Mouse (Mus musculus): ENCODE data around the gene Svop. TPM values are rescaled to one million over a fixed set of nuclear protein-coding genes. Genes with fewer than 3 reads are reported as not detected.

Gene Svop
- polyA plus RNA-seq, 1 experiment from 2014 or later = 0.11 TPM

DNA sequence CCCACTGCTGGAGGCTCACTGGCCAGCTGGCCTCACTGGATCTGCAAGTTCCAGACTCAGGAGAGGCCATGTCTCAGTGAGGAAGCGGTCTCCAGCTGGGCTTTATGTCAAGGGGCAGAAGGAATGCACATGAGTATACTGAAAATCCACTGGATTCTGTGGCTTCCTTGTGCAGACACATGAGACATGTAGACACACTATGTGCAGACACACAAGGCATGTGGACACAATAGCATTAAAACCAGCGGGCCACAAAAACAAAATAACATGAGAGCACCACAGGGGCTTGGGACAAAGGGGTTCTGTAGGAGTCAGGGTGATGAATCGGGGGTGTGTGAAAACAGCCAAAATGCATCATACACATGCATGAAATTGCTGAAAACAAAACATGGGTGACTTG is 34.6 kb upstream of the Svop start:
- Histone ChIP-seq H3K4me1 (ENCODE audit: control insufficient read depth in 2 of 2, insufficient read depth in 2 of 2, low read length in 2 of 2) (peaks cover 2 to 10% of the 10 kb centered on the region in 2 experiments; a peak in 2 of 4 replicates), H3K27me3 (ENCODE audit: control insufficient read depth, insufficient read depth, low read length) (no peaks in the 10 kb centered on the region), H3K9ac (ENCODE audit: low read length) (no peak overlapping the region), H3K9me3 (ENCODE audit: control insufficient read depth, low read length) (no peaks in the 10 kb centered on the region), H3K36me3 (ENCODE audit: control insufficient read depth, insufficient read depth, low read length) (peaks cover 49% of the 10 kb centered on the region), H3K4me3 (ENCODE audit: control insufficient read depth in 1 of 2, insufficient read depth in 1 of 2, low read depth in 1 of 2, low read length in 2 of 2) (no peak overlapping the region), H3K4me2 (ENCODE audit: low read length) (no peak overlapping the region), H3K27ac (replicated peaks in 1 of 2; ENCODE audit: control insufficient read depth in 1 of 2, insufficient read depth in 1 of 2, low read depth in 2 of 2, low read length in 2 of 2) (no peak overlapping the region)
- 96% methylated on average over 3 of the region's 3 CpGs for WGBS
- no peak for ATAC-seq (ENCODE audit: insufficient number of reproducible peaks, insufficient read depth, low FRiP score, low read depth)

DNA sequence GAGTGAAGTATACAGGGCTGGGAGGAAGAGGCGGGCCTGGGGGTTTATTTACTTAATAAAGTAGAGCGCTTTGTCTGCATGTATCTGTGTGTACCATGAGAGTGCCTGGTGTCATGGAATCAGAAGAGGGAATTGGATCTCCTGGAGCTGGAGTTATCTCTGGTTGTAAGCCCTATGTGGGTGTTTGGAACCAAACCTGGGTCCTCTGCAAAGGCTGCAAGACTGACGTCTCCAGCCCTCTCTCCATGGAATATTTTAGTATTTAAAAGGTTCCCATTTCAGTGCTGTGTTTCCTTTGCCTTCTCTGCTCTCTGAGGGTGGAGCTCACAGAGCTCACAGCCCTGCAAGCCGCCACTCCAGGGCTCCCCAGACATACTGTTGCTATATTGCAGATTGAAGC is 28.4 kb upstream of the Svop start:
- H3K27ac ChIP-seq (replicated peaks in 1 of 2; ENCODE audit: control insufficient read depth in 1 of 2, insufficient read depth in 1 of 2, low read depth in 2 of 2, low read length in 2 of 2) = no peak overlapping the region
- H3K27me3 ChIP-seq (ENCODE audit: control insufficient read depth, insufficient read depth, low read length) = no peaks in the 10 kb centered on the region
- no peak overlapping the region for H3K9ac ChIP-seq (ENCODE audit: low read length)
- peaks cover 94% of the 10 kb centered on the region for H3K36me3 ChIP-seq (ENCODE audit: control insufficient read depth, insufficient read depth, low read length)
- H3K4me1 ChIP-seq (ENCODE audit: control insufficient read depth in 2 of 2, insufficient read depth in 2 of 2, low read length in 2 of 2) = no peaks in the 10 kb centered on the region
- no peaks in the 10 kb centered on the region for H3K9me3 ChIP-seq (ENCODE audit: control insufficient read depth, low read length)
- no peak overlapping the region for H3K4me2 ChIP-seq (ENCODE audit: low read length)
- ATAC-seq (ENCODE audit: insufficient number of reproducible peaks, insufficient read depth, low FRiP score, low read depth) = no peak
- 92% methylated on average over 4 of the region's 4 CpGs for WGBS
- no peak overlapping the region for H3K4me3 ChIP-seq (ENCODE audit: control insufficient read depth in 1 of 2, insufficient read depth in 1 of 2, low read depth in 1 of 2, low read length in 2 of 2)

DNA sequence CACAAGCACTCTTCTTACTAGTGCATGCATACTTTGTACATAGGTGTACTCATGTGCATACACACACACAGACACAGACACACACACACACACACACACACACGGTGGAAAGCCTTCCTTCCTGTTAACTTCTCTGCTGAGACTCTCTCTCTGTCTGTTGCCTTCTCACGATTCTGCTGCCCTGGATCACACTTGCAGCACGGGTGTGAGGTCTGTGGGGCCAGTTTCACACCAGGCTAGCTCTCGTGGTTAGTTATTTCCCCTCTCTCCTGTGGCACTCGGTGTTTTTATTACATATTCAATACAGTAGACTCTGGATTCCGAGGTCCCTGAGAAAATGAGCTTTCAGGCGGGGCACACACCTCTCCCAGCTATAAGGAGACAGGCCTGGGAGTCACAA is 25.2 kb upstream of the Svop start:
- no peak for ATAC-seq (ENCODE audit: insufficient number of reproducible peaks, insufficient read depth, low FRiP score, low read depth)
- H3K4me1 ChIP-seq (ENCODE audit: control insufficient read depth in 2 of 2, insufficient read depth in 2 of 2, low read length in 2 of 2) = no peaks in the 10 kb centered on the region
- WGBS = 89% methylated on average over 7 of the region's 7 CpGs

DNA sequence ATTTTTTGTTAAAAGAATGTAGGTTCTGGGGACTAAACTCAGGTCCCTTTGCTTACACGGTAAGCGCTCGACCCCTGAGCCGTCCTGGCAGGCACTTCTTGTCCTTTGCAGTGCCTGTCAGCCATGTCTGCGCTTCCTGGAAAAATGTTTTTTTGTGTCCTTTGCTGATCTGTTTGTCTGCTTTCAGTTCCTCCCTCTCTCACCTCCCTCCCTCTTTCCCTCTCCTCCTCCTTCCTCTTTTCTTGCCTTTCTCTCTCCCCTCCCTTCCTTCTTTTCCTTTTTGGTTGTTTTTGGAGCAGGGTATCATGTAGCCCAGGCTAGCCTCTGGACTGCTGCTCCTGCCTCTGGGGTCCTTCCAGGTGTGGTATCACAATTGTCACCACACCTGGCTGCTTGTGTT is 23.7 kb upstream of the Svop start:
- H3K4me2 ChIP-seq (ENCODE audit: low read length) = no peak overlapping the region
- no peak overlapping the region for H3K27ac ChIP-seq (replicated peaks in 1 of 2; ENCODE audit: control insufficient read depth in 1 of 2, insufficient read depth in 1 of 2, low read depth in 2 of 2, low read length in 2 of 2)
- H3K4me1 ChIP-seq (ENCODE audit: control insufficient read depth in 2 of 2, insufficient read depth in 2 of 2, low read length in 2 of 2) = no peaks in the 10 kb centered on the region
- ATAC-seq (ENCODE audit: insufficient number of reproducible peaks, insufficient read depth, low FRiP score, low read depth) = no peak
- no peaks in the 10 kb centered on the region for H3K9me3 ChIP-seq (ENCODE audit: control insufficient read depth, low read length)
- no peak overlapping the region for H3K4me3 ChIP-seq (ENCODE audit: control insufficient read depth in 1 of 2, insufficient read depth in 1 of 2, low read depth in 1 of 2, low read length in 2 of 2)
- H3K27me3 ChIP-seq (ENCODE audit: control insufficient read depth, insufficient read depth, low read length) = no peaks in the 10 kb centered on the region
- peaks cover 92% of the 10 kb centered on the region for H3K36me3 ChIP-seq (ENCODE audit: control insufficient read depth, insufficient read depth, low read length)
- H3K9ac ChIP-seq (ENCODE audit: low read length) = no peak overlapping the region
- 83% methylated on average over 5 of the region's 5 CpGs for WGBS

More for the DNA sequence above, 25.2 kb upstream of the Svop start:
- Histone ChIP-seq H3K4me3 (ENCODE audit: control insufficient read depth in 1 of 2, insufficient read depth in 1 of 2, low read depth in 1 of 2, low read length in 2 of 2) (no peak overlapping the region), H3K27me3 (ENCODE audit: control insufficient read depth, insufficient read depth, low read length) (no peaks in the 10 kb centered on the region), H3K9me3 (ENCODE audit: control insufficient read depth, low read length) (no peaks in the 10 kb centered on the region), H3K4me2 (ENCODE audit: low read length) (no peak overlapping the region), H3K9ac (ENCODE audit: low read length) (no peak overlapping the region), H3K27ac (replicated peaks in 1 of 2; ENCODE audit: control insufficient read depth in 1 of 2, insufficient read depth in 1 of 2, low read depth in 2 of 2, low read length in 2 of 2) (no peak overlapping the region), H3K36me3 (ENCODE audit: control insufficient read depth, insufficient read depth, low read length) (peaks cover 92% of the 10 kb centered on the region)

DNA sequence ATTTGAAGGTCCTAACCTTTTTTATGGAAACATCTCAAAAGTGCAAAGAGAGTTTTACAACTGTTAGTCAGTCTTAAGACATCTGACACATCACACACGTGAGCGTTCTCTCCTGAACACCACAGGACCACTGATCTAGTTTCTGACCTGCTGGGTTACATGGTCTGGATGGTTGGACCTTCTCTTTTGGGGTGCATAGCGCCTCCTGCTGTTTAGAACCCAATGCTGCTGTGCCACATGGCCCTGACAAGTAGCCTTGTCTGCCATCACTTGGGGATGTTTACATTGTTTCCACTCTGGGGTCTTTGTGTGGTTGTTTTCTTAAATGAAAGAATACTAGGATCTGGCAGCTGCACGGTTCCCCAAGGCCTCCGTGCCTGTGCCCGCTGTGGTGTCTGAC is 22.0 kb upstream of the Svop start:
- Histone ChIP-seq H3K36me3 (ENCODE audit: control insufficient read depth, insufficient read depth, low read length) (peaks cover 95% of the 10 kb centered on the region), H3K9ac (ENCODE audit: low read length) (no peak overlapping the region), H3K4me1 (ENCODE audit: control insufficient read depth in 2 of 2, insufficient read depth in 2 of 2, low read length in 2 of 2) (no peaks in the 10 kb centered on the region), H3K4me2 (ENCODE audit: low read length) (no peak overlapping the region), H3K27me3 (ENCODE audit: control insufficient read depth, insufficient read depth, low read length) (no peaks in the 10 kb centered on the region), H3K27ac (replicated peaks in 1 of 2; ENCODE audit: control insufficient read depth in 1 of 2, insufficient read depth in 1 of 2, low read depth in 2 of 2, low read length in 2 of 2) (no peak overlapping the region), H3K4me3 (ENCODE audit: control insufficient read depth in 1 of 2, insufficient read depth in 1 of 2, low read depth in 1 of 2, low read length in 2 of 2) (no peak overlapping the region), H3K9me3 (ENCODE audit: control insufficient read depth, low read length) (peaks cover 6% of the 10 kb centered on the region; the same call in 1 of the 2 replicates)
- WGBS = 80% methylated on average over 6 of the region's 6 CpGs
- no peak for ATAC-seq (ENCODE audit: insufficient number of reproducible peaks, insufficient read depth, low FRiP score, low read depth)

DNA sequence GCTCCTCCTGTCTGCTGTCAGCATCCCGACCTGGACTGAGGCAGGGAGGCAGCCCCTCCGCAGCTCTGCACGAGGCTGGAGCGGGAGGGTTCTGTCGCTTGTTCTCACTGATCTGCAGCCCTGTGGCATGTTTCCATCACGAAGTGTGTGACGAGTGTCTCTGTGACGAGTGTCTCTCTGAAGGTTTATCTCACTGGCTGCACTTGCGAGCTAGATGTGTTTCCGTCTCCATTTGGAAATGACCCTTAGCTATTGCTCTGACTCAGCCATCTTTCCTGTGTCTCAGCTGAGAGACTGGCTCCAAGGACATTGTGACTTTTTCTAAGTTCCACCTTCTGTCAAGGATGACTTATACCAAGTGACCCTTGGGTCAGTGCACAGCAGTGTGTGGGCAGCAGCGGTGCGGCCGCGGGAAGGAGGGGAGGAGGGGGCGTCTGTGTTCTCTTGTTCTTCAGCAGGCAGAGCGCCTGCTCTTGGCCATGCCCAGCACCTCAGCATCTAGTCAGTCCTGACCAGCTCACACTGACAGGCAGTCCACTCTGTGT is 15.1 kb upstream of the Svop start:
- Histone ChIP-seq H3K4me3 (ENCODE audit: control insufficient read depth in 1 of 2, insufficient read depth in 1 of 2, low read depth in 1 of 2, low read length in 2 of 2) (no peak overlapping the region), H3K27me3 (ENCODE audit: control insufficient read depth, insufficient read depth, low read length) (no peaks in the 10 kb centered on the region), H3K9me3 (ENCODE audit: control insufficient read depth, low read length) (peaks cover 6% of the 10 kb centered on the region; the same call in 1 of the 2 replicates), H3K4me2 (ENCODE audit: low read length) (no peak overlapping the region), H3K9ac (ENCODE audit: low read length) (no peak overlapping the region), H3K27ac (replicated peaks in 1 of 2; ENCODE audit: control insufficient read depth in 1 of 2, insufficient read depth in 1 of 2, low read depth in 2 of 2, low read length in 2 of 2) (no peak overlapping the region), H3K36me3 (ENCODE audit: control insufficient read depth, insufficient read depth, low read length) (peaks cover 65% of the 10 kb centered on the region), H3K4me1 (ENCODE audit: control insufficient read depth in 2 of 2, insufficient read depth in 2 of 2, low read length in 2 of 2) (no peaks in the 10 kb centered on the region)
- WGBS = 73% methylated on average over 16 of the region's 16 CpGs
- ATAC-seq (ENCODE audit: insufficient number of reproducible peaks, insufficient read depth, low FRiP score, low read depth) = no peak

DNA sequence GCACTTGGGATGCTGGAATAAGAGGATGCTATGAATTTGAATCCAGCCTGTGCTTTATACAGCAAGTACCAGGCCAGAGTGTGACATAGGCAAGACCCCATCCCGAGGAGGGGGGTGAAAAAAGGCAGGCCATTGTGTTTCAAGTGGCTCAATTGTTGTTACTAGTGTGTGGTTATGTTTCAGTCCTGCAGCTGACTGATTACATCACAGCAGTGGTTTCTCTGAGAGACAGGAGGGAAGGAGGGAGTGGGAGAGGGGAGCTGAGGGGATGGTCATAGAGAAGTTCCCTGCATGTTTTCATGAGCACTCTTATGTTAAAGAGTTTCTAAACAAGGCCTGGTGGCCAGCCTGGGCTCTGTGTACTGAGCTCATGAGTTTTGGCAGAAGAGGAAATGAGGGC is 11.4 kb upstream of the Svop start:
- H3K4me2 ChIP-seq (ENCODE audit: low read length) = no peak overlapping the region
- no peaks in the 10 kb centered on the region; the same call in 1 of the 2 replicates for H3K27me3 ChIP-seq (ENCODE audit: control insufficient read depth, insufficient read depth, low read length)
- H3K9ac ChIP-seq (ENCODE audit: low read length) = no peak overlapping the region
- ATAC-seq (ENCODE audit: insufficient number of reproducible peaks, insufficient read depth, low FRiP score, low read depth) = no peak
- H3K4me1 ChIP-seq (ENCODE audit: control insufficient read depth in 2 of 2, insufficient read depth in 2 of 2, low read length in 2 of 2) = peaks cover 8 to 9% of the 10 kb centered on the region in 2 experiments
- H3K4me3 ChIP-seq (ENCODE audit: control insufficient read depth in 1 of 2, insufficient read depth in 1 of 2, low read depth in 1 of 2, low read length in 2 of 2) = no peak overlapping the region
- WGBS = 67% methylated on average over 1 of the region's 1 CpGs
- no peak overlapping the region for H3K27ac ChIP-seq (replicated peaks in 1 of 2; ENCODE audit: control insufficient read depth in 1 of 2, insufficient read depth in 1 of 2, low read depth in 2 of 2, low read length in 2 of 2)
- H3K36me3 ChIP-seq (ENCODE audit: control insufficient read depth, insufficient read depth, low read length) = peaks cover 32% of the 10 kb centered on the region
- no peaks in the 10 kb centered on the region for H3K9me3 ChIP-seq (ENCODE audit: control insufficient read depth, low read length)

DNA sequence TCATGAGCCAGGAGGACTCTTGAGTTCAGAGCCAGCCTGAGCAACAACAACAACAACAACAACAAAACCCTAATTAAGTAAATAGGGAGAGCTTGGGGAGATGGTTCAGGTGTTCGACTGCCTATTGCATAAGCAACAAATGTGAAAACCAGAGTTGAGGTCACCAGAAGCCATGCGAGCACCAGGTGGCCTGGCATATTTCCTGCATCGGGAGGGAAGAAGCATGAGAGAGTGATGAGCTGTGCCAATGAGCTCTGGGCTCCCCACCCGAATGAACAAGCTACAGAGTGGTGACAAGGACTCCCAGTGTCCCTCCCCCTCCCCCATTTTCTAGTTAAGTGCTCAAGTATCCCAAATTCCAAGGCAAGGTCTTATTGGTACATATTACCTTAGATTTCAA is 10.5 kb upstream of the Svop start:
- no peaks in the 10 kb centered on the region for H3K9me3 ChIP-seq (ENCODE audit: control insufficient read depth, low read length)
- ATAC-seq (ENCODE audit: insufficient number of reproducible peaks, insufficient read depth, low FRiP score, low read depth) = no peak
- no peak overlapping the region for H3K9ac ChIP-seq (ENCODE audit: low read length)
- H3K27ac ChIP-seq (replicated peaks in 1 of 2; ENCODE audit: control insufficient read depth in 1 of 2, insufficient read depth in 1 of 2, low read depth in 2 of 2, low read length in 2 of 2) = no peak overlapping the region
- H3K36me3 ChIP-seq (ENCODE audit: control insufficient read depth, insufficient read depth, low read length) = peaks cover 28% of the 10 kb centered on the region
- no peaks in the 10 kb centered on the region; the same call in 1 of the 2 replicates for H3K27me3 ChIP-seq (ENCODE audit: control insufficient read depth, insufficient read depth, low read length)
- no peak overlapping the region for H3K4me2 ChIP-seq (ENCODE audit: low read length)
- H3K4me3 ChIP-seq (ENCODE audit: control insufficient read depth in 1 of 2, insufficient read depth in 1 of 2, low read depth in 1 of 2, low read length in 2 of 2) = no peak overlapping the region
- H3K4me1 ChIP-seq (ENCODE audit: control insufficient read depth in 2 of 2, insufficient read depth in 2 of 2, low read length in 2 of 2) = peaks cover 8 to 9% of the 10 kb centered on the region in 2 experiments
- WGBS = 82% methylated on average over 4 of the region's 4 CpGs

Measured in heart, embryonic 14.5 days (tissue).